Mouse (Mus musculus): ENCODE results near the gene Bicral. TPM values are rescaled to one million over a fixed set of nuclear protein-coding genes. Genes with fewer than 3 reads are reported as not detected.

The Bicral gene
- total RNA-seq (2021): 10 to 100 TPM; 53.2 to 58.9 TPM
- long read RNA-seq, experiment 1, partial matches to known transcripts: 3 of 34 reads
- long read RNA-seq, experiment 1, other reads (novel, unspliced or antisense): 31 of 34 reads
- long read RNA-seq, experiment 2, partial matches to known transcripts: 5 of 22 reads
- long read RNA-seq, experiment 2, other reads (novel, unspliced or antisense): 17 of 22 reads

DNA sequence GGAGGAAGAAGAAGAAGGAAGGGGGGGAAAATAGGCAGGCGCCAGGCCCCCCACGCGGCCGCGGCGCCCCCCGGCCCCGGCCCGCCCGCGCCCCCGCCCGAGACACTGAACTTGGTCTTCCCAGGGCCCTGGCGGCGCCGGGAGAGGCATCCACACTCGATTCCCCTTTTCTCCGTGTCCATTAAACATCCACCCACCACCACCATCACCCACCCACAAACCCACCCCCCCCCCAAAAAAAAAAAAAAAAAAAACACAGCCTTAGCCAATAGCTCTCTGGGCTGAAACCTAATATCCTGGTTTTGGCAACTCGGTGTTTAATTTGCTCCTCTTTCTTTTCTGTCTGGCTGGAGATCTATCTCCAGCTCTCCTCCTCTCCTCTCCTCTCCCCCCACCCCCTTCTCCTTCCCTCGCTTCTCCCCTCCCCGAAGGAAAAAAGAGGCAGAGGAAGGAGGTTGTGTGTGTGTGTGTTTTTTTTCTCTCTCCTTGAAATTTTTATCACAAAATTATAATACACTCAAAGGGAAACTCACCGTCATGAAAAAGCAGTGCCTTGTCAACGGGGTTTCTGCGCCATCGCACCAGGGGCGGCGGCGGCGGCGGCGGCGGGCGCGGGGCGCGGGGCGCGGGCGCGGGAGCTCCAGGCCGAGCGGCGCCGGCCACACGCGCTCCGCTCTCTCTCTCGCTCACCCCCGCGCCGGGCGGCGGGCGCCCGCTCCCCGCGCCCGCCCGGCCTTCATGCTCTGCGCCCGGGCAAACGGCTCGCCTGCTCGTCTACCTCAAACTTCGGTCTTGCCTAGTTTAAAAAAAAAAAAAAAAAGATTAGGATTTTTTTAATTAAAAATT lies at the start of gene Bicral:
Gene Bicral (minus strand): TSS at position 580 of the 846 bp plus-strand sequence.
- DNase-seq (ENCODE audit: low spot score in 2 of 2): peak; percentile 56 to 72

DNA sequence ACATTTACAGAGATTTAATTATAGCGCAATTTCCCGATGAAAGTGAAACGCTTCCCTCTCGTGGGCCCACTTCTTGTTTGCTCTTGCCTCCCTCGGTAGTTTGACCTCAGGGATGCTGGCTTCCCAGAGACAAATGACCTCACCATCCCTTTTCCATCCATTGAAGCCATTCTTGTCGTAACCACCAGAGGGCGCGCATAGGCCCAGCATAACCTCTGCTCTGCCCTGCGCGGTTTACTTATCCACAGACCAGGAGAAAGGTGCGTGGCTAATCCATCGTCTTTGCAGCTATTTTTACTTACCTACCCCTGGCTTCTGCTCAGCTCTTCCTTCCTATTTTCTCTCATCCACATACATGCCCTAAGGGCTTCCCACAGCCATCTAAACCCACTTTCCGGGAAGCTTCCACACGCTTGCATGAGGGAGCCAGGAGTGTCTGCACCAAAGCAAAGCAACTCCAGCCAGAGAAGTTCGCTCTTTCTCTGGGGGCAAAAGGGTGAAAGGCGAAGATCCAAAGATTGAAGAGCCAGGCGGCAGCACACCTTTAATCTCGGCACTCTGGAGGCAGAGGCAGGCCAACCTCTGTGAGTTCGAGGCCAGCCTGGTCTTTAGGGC lies 45.7 kb upstream of the Bicral start:
- peak; percentile 80 to 82 for DNase-seq (ENCODE audit: low spot score in 2 of 2)

- DNase-seq (ENCODE audit: low spot score in 2 of 2): no peak
Observed at GRCm38 (mm10) chr17:46900941-46901340, 42.7 kb upstream of the Bicral start.

- DNase-seq (ENCODE audit: low spot score in 2 of 2): no peak
Observed at GRCm38 (mm10) chr17:46897221-46897950, 39.1 kb upstream of the Bicral start.

DNA sequence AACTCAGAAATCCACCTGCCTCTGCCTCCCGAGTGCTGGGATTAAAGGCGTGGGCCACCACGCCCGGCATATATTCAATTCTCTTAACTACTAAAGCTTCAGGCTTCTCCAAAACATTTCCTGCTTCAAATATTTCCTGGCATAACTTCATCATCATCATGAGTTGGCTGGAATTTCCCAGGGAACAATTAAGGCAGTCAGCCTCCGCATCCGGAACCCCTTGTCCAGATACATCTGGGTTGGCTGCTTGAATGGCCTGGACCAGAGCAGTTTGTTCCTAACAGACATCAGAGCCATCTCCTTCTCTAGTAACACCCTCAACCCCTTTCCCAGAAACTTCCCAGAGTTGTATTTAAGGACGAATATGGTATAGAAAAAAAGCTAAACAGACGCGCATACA lies 37.1 kb upstream of the Bicral start:
- DNase-seq (ENCODE audit: low spot score in 2 of 2): no peak

DNA sequence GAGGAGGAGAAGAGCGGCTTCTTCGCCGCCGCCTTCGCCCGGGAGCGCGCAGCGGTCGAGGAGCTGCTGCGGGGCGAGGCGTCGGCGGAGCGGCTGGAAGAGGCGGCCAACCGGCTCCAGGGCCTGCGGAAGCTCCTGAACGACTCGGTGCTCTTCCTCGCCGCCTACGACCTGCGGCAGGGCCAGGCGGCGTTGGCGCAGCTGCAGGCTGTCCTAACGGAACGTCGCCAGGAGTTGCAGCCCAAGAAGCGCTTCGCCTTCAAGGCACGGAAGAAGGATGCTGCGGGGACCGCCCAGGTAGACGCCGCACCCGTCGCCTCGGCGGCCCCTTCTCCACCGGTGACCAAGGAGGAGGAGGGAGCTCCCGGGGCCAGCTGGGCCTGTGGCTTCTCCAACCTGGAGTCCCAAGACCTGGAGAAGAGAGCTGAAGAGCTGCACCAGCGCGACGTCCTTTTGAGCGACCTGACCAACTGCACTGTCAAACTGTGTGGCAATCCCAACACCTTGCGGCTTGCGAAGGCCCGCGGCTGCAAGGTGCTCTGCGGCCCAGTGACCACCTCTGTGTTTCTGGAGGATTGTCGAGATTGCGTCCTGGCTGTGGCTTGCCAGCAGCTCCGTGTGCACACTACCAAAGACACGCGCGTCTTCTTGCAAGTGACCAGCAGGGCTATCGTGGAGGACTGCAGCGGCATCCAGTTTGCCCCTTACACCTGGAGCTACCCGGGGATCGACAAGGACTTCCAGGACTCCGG lies 32.7 kb upstream of the Bicral start:
- DNase-seq (ENCODE audit: low spot score in 2 of 2): peak; percentile 55 to 72

DNA sequence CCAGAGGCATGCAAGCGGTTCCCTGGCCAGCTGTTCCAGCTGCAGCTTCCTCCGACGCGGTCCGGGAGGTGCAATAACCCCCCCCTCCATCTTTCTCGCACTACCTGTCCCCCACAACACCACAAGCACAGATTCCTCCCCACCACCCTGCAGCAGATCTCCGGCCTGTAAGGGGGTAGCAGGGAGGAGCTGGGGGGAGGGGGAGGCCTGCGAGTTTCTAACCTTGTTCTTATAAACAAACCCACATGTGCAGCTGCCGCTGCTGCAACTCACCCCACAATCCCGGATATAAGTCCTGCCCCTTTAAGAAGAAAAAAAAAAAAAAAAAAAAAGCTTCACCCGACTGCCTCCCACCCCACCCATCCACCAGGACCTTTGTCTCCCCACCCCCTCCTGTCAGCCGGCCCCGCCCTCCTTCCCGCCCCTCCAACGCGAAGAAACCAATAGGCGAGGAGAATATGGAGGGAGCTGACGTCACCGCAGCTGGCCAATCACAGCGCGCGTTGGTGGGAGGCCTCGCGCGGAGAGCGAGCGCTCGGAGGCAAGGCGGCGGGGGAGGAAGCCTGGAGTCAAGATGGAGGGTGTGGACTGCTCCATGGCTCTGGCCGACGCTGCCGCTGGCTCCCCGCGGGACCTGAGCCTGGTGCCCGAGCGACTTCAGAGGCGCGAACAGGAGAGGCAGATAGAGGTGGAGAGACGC lies 32.0 kb upstream of the Bicral start, which contains the start of gene Tbcc:
Gene Tbcc (plus strand): TSS at position 569 of the 700 bp plus-strand sequence.
- peak; percentile 97 for DNase-seq (ENCODE audit: low spot score in 2 of 2)

GRCm38 (mm10) chr17:46889450-46890084 lies 31.3 kb upstream of the Bicral start:
- DNase-seq (ENCODE audit: low spot score in 2 of 2): peak; percentile 74 to 78

GRCm38 (mm10) chr17:46888511-46889212 lies 30.4 kb upstream of the Bicral start:
- DNase-seq (ENCODE audit: low spot score in 2 of 2): peak; percentile 50 to 58

DNA sequence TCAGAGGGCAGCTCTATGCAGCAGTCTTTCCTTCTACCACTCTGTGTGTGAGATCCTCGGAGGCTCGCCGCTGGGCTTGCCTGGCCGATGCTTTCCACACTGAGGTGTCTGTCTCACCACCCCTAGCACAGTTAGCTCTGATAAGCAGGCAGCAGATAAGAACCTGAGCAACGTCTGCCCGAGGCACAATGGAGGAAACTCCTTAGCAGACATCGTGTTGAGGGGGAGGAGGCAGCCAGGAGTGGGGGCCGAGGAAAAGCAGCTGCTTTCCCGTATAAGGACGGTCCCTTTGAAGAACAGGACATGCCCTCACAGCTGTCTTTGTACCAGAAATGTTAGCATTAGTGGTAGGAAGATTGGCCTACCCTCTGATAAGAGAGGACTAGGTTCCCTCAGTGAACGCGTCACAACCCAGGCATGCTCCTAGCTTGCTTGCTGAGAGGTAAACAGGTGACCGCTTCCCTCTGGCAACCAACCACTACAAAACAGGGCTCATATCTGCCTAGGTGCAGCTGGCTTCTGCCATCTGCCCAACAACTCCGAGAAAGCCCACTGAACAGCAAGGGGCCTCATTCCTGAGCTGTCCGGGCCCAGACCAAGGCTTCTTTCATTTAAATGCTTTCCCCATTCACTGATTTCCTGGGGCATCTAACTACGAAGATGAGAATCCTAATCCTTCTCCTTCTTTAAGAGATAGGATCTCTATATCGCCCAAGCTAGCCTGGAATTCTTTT lies 27.8 kb upstream of the Bicral start:
- DNase-seq (ENCODE audit: low spot score in 2 of 2): no peak

- no peak for DNase-seq (ENCODE audit: low spot score in 2 of 2)
Observed at GRCm38 (mm10) chr17:46885218-46885909, 27.1 kb upstream of the Bicral start.

- no peak for DNase-seq (ENCODE audit: low spot score in 2 of 2)
Observed at GRCm38 (mm10) chr17:46884766-46885165, 26.5 kb upstream of the Bicral start.

DNA sequence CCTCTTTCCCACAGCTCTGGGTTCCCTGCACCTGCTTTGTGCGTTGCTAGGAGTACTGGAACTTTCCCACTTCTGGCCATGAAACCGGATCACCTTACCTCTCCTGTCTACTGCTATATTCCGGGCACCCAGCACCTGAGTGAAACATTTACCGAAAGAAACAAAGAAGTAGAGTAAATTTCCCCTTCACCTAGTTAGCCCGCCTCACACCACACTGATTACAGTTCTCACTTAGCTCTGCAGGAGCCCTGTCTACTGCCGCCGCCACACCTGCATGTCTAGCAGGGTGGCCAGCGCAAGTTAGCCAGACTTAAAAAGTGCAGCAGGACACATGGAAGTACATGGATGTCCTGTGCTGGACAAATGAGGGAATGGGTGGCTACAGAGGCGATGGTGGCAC lies 24.8 kb upstream of the Bicral start:
- no peak for DNase-seq (ENCODE audit: low spot score in 2 of 2)

- no peak for DNase-seq (ENCODE audit: low spot score in 2 of 2)
Observed at GRCm38 (mm10) chr17:46881728-46882127, 23.4 kb upstream of the Bicral start.

DNA sequence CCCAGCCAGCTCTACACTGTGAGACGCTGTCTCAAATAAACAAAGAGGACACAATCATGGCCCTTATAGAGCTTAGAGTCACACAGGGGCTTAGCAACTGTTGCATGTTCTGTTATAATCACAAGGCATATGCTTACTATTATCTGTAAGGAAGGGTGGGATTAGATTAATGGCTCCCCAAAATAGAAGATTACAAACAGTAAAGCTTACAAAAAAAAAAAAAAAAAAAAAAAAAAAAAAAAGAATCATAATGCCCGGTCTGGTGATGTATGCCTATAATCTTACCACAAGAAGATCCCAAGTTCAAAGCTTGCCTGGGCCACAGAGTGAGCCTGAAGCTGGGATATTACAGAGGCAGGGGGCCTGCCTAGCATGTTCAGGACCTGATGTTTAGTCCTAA lies 22.0 kb upstream of the Bicral start:
- no peak for DNase-seq (ENCODE audit: low spot score in 2 of 2)

GRCm38 (mm10) chr17:46879841-46880311 lies 21.6 kb upstream of the Bicral start:
- no peak for DNase-seq (ENCODE audit: low spot score in 2 of 2)

GRCm38 (mm10) chr17:46877061-46877460 lies 18.8 kb upstream of the Bicral start:
- no peak for DNase-seq (ENCODE audit: low spot score in 2 of 2)
